Mouse (Mus musculus): ENCODE results near the gene Lamtor3.

DNA sequence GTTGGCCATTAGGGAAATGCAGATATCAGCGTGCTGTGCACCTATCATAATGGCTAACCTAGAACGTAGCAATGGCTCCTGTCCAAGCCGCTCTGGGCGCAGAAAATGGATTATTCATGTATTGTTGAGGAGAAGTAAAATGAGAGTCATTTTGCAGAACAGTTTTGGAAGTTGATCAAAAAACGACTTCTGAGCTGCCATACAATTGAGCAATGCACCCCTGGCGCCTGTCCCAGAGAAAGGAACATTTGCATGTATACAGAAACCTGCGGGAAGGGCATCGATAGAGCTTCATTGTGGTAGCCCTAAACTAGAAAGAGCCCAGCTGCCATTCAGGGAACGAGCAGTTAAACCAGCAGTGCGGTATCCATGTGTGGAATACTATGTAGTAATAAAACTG, 18.2 kb upstream of the Lamtor3 start:
- no peak for TF ChIP-seq GATA1 (IDR thresholded peaks at IDR 0.05; ENCODE audit: borderline replicate concordance, low read length)
- TF ChIP-seq FLI1 (IDR thresholded peaks at IDR 0.05; ENCODE audit: low read length) = no peak
